ENCODE assay signal across 11 mouse cellular contexts in the genomic region with DNA sequence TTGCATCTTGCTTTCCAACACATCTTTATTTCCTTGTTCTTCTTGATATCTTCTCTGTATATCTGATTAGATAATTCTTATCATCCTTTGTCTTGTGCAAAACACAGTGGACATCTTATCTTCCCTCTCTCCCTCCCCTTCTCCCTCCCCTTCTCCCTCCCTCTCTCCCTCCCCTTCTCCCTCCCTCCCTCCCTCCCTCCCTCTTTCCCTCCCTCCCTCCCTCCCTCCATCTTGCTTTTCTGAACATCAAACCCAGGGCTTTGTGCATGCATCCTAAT.
DNase-seq lines count a peak whose midpoint lies in the region; ATAC-seq and TF ChIP-seq lines count a peak whose summit lies in the region.
"Had no signal": no experiment of that assay in that cellular context is flagged by ENCODE, and none has a peak within 500 bp of the region (broad histone marks: within the 10 kb centered on the region; RNA-seq: fewer than 3 reads in every experiment).

No protein-coding gene starts in this region.

- no peak for TF ChIP-seq CTCF in heart, adult 2 months (IDR thresholded peaks at IDR 0.05)

- no peak overlapping the region for H3K4me2 ChIP-seq in lung, embryonic 15.5 days
- H3K4me2 ChIP-seq in intestine, embryonic 16.5 days (ENCODE audit: low read depth, low read length) = no peak overlapping the region
- H3K4me2 ChIP-seq in neural tube, embryonic 14.5 days (ENCODE audit: low read depth, low read length) = peak overlapping the region; percentile 19; the same call in 1 of the 2 replicates

- H3K27me3 ChIP-seq in heart, embryonic 10.5 days (ENCODE audit: insufficient read depth, poor library complexity, severe bottlenecking) = no peaks in the 10 kb centered on the region
- H3K27me3 ChIP-seq in heart, adult 2 months (ENCODE audit: control insufficient read depth, insufficient read depth, low read length) = no peaks in the 10 kb centered on the region
- H3K27me3 ChIP-seq in lung, embryonic 15.5 days = no peaks in the 10 kb centered on the region
- no peaks in the 10 kb centered on the region for H3K27me3 ChIP-seq in intestine, embryonic 16.5 days (replicated peaks; ENCODE audit: control insufficient read depth, insufficient read depth, low read length)
- H3K27me3 ChIP-seq in neural tube, embryonic 14.5 days (ENCODE audit: control insufficient read depth, insufficient read depth, low read length) = no peaks in the 10 kb centered on the region

- no peak for TF ChIP-seq EP300 in heart, adult 2 months (IDR thresholded peaks at IDR 0.05; ENCODE audit: insufficient read depth, low read depth, low read length)

- H3K36me3 ChIP-seq in heart, embryonic 10.5 days = no peaks in the 10 kb centered on the region
- H3K36me3 ChIP-seq in heart, adult 2 months (ENCODE audit: control insufficient read depth, insufficient read depth, low read length) = no peaks in the 10 kb centered on the region
- no peaks in the 10 kb centered on the region for H3K36me3 ChIP-seq in lung, embryonic 15.5 days
- H3K36me3 ChIP-seq in intestine, embryonic 16.5 days (ENCODE audit: control insufficient read depth, insufficient read depth, low read length) = no peaks in the 10 kb centered on the region
- no peaks in the 10 kb centered on the region for H3K36me3 ChIP-seq in neural tube, embryonic 14.5 days (ENCODE audit: control insufficient read depth, insufficient read depth, low read length)
- H3K36me3 ChIP-seq: G1E had no signal

- no peak for ATAC-seq in lung, embryonic 15.5 days (ENCODE audit: borderline replicate concordance, extremely low read depth, low FRiP score, low TSS enrichment)
- no peak for ATAC-seq in intestine, embryonic 16.5 days
- no peak for ATAC-seq in neural tube, embryonic 14.5 days (ENCODE audit: low read depth)
- ATAC-seq: inflammation-experienced regulatory T-cells, adult 6 months had no signal

- no peak overlapping the region for H3K4me3 ChIP-seq in heart, embryonic 10.5 days
- no peak overlapping the region for H3K4me3 ChIP-seq in heart, adult 2 months
- no peak overlapping the region for H3K4me3 ChIP-seq in lung, embryonic 15.5 days
- H3K4me3 ChIP-seq in intestine, embryonic 16.5 days (ENCODE audit: low read length) = no peak overlapping the region
- no peak overlapping the region for H3K4me3 ChIP-seq in neural tube, embryonic 14.5 days (ENCODE audit: low read depth, low read length)

- no peaks in the 10 kb centered on the region for H3K79me2 ChIP-seq in heart, adult 2 months (replicated peaks; ENCODE audit: control insufficient read depth, insufficient read depth, low read length)

- no peak overlapping the region for H3K9ac ChIP-seq in heart, adult 2 months (ENCODE audit: low read depth, low read length)
- H3K9ac ChIP-seq in lung, embryonic 15.5 days = no peak overlapping the region
- H3K9ac ChIP-seq in intestine, embryonic 16.5 days (ENCODE audit: low read depth, low read length) = peak overlapping the region; percentile 48; the same call in 1 of the 2 replicates
- H3K9ac ChIP-seq in neural tube, embryonic 14.5 days (replicated peaks; ENCODE audit: low read depth, low read length) = peak overlapping the region; percentile 39; the same call in 1 of the 2 replicates

- no peak for DNase-seq in heart, embryonic 10.5 days (ENCODE audit: low spot score)
- DNase-seq in heart, adult 2 months = no peak
- no peak for DNase-seq in lung, adult 18-20 months
- DNase-seq in cerebellum, postnatal 25 days = no peak
- DNase-seq in gastrocnemius, postnatal 4 days (ENCODE audit: low spot score in 2 of 2) = no peak
- DNase-seq: lung, postnatal 36 days had no signal

- TF ChIP-seq POLR2A in heart, adult 2 months (IDR thresholded peaks at IDR 0.05; ENCODE audit: insufficient read depth, low read depth, low read length) = no peak

- H3K4me1 ChIP-seq in heart, embryonic 10.5 days = peaks cover 76% of the 10 kb centered on the region
- no peaks in the 10 kb centered on the region; the same call in none of the 2 replicates for H3K4me1 ChIP-seq in heart, adult 2 months (ENCODE audit: control insufficient read depth, insufficient read depth, low read length)
- H3K4me1 ChIP-seq in lung, embryonic 15.5 days = peaks cover 43% of the 10 kb centered on the region
- H3K4me1 ChIP-seq in intestine, embryonic 16.5 days (ENCODE audit: control insufficient read depth, insufficient read depth, low read length) = peaks cover 18% of the 10 kb centered on the region
- peaks cover 26% of the 10 kb centered on the region for H3K4me1 ChIP-seq in neural tube, embryonic 14.5 days (ENCODE audit: control insufficient read depth, insufficient read depth, low read length)

- intact Hi-C loops in heart, adult 2 months (cut with DNase I) = loop anchor here (5.0 kb wide), 1 partner anchor 37 kb away; no protein-coding TSS in a partner anchor

- peak overlapping the region; percentile 88 for H3K27ac ChIP-seq in heart, embryonic 10.5 days
- H3K27ac ChIP-seq in heart, adult 2 months = no peak overlapping the region
- H3K27ac ChIP-seq in lung, embryonic 15.5 days = peak overlapping the region; percentile 20; the same call in 1 of the 2 replicates
- H3K27ac ChIP-seq in intestine, embryonic 16.5 days (ENCODE audit: low read length) = no peak overlapping the region; the same call in 1 of the 2 replicates
- peak overlapping the region; percentile 92 for H3K27ac ChIP-seq in neural tube, embryonic 14.5 days (ENCODE audit: low read depth, low read length)

- no peaks in the 10 kb centered on the region for H3K9me3 ChIP-seq in heart, embryonic 10.5 days
- H3K9me3 ChIP-seq in lung, embryonic 15.5 days = no peaks in the 10 kb centered on the region
- H3K9me3 ChIP-seq in intestine, embryonic 16.5 days (ENCODE audit: control insufficient read depth, low read length) = no peaks in the 10 kb centered on the region
- no peaks in the 10 kb centered on the region for H3K9me3 ChIP-seq in neural tube, embryonic 14.5 days (ENCODE audit: control insufficient read depth, low read length)
- H3K9me3 ChIP-seq: G1E had no signal

Comparison
In these comparisons a context has a peak if more than half of its experiments do, and no peak if none do; other contexts are left out.
1. H3K27ac ChIP-seq: peak in heart, embryonic 10.5 days (single experiment), lung, embryonic 15.5 days (single experiment) and neural tube, embryonic 14.5 days (single experiment); none in heart, adult 2 months (single experiment) and intestine, embryonic 16.5 days (single experiment).
2. H3K9ac ChIP-seq: peak in intestine, embryonic 16.5 days (single experiment) and neural tube, embryonic 14.5 days (single experiment); none in heart, adult 2 months (single experiment) and lung, embryonic 15.5 days (single experiment).